Mouse (Mus musculus) right cerebral cortex, adult 18-20 months (tissue): ENCODE measurements around the gene Vav1.

Source experiments
- DNase-seq: peaks from one replicate; pipeline ENCODE4 v3.0.0; 2022; ENCODE audit warnings: mixed read lengths

Gene Vav1

GRCm38 (mm10) chr17:57344029-57344707 lies 65.3 kb downstream of the Vav1 start:
- DNase-seq: no peak

GRCm38 (mm10) chr17:57347017-57347416 lies 68.1 kb downstream of the Vav1 start:
- no peak for DNase-seq

- DNase-seq: no peak
These were observed 68.9 kb downstream of the Vav1 start for GRCm38 (mm10) chr17:57347781-57348180.

- no peak for DNase-seq
These were observed 70.2 kb downstream of the Vav1 start for GRCm38 (mm10) chr17:57349067-57349466.

GRCm38 (mm10) chr17:57350212-57350611 lies 71.3 kb downstream of the Vav1 start:
- no peak for DNase-seq

- no peak for DNase-seq
These were observed 72.2 kb downstream of the Vav1 start for GRCm38 (mm10) chr17:57351107-57351506.

GRCm38 (mm10) chr17:57358441-57358840 lies 79.5 kb downstream of the Vav1 start, which contains the start of gene Adgre1:
Gene Adgre1 (plus strand): TSS chr17:57358691.
- no peak for DNase-seq

GRCm38 (mm10) chr17:57359485-57360241 lies 80.8 kb downstream of the Vav1 start:
- DNase-seq: no peak
